Mouse (Mus musculus) fibroblast of lung, adult 2 months (primary cell): ENCODE data around the gene Impg1.
"Not testable (repeated sequence)": the region's sequence is repeated elsewhere in the genome, so short reads cannot be mapped to it uniquely, and the experiment has no call there.

ENCODE experiments used
- DNase-seq: peaks from one replicate; pipeline ENCODE4 v3.0.0-alpha.2; 2011; ENCODE audit warnings: low read depth

Impg1 gene

DNA sequence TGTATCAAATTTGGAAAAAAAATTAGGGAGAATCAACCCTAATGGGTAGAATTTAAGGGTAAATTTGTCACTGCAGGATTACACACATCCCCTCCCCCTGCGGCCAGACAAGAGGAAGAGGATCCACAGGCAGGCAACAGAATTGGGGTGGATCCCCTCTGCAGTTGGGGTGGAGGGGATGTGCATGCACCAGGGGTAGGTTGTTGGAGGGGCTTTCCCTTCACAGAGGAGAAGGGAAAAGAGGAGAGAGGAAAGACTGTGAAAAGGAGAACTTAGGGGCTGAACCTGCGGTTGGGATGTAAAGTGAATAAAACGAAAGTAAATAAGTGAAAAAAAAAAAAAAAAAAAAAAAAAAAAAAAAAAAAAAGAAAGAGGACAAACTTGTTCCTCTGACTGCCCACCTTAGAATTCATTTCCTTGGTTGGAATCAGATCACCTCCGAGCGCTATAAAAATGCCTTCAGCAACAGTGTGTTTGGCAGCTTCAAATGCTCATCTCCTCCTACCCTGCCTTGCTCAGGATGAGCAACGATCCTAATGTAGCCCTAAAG lies 120.8 kb downstream of the Impg1 start:
- no peak for DNase-seq

DNA sequence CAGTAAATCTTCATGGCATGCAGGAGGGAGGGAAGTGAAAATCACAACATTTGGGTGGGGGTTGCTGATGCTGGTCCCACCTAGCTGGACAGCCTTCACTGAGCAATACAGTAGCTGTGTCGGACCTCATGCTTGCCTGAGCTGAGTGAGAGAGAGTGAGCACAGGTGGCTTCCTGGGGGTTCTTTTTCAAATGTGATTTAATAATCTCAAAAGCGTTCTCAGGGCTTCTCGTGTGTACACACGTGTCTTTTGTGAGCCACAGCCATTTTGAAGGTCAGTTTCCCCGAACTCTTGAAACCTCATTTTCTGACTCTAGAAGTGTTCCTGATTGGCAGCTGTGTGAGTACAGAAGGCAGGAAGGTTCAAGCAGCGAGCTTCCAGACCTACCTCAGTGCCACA lies 122.8 kb downstream of the Impg1 start:
- no peak for DNase-seq

DNA sequence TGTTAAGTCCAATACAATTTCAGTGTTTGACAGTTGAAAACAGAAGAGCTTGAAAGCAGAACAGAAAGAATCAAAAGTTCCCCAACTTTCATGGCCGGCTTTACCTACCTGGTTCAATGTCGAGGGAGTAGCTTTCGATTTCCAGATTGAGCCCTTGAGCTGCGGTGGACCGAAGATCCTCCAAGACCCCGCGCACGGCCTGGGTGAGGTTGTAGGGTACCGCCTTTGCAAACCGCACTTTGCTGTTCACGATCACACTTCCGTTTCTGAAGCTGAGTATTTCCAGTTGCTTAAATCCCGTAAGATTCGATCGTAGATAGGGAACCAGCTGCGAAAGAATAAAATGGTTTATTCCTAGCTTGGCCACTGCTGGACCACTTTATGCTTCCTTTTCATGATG lies 123.5 kb downstream of the Impg1 start:
- no peak for DNase-seq

DNA sequence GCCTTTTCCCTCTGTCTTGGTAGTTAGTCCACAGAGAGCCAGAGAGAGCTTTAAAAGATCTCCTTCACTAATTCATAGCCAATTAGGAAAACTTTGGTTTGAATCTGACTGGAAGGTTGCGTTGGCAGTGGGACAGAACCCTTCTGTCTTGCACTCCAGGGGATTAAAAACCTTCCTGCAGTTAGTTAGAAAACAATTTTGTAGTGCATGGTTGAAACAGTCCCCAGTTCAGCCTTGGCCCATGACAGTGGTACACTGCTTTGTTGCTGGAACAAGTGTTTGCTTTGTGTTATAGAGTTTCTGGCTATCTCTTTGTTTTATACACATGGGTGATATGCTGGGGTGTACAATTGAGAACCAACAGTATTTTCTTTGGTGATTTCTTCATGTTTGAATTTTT lies 124.4 kb downstream of the Impg1 start:
- no peak for DNase-seq

DNA sequence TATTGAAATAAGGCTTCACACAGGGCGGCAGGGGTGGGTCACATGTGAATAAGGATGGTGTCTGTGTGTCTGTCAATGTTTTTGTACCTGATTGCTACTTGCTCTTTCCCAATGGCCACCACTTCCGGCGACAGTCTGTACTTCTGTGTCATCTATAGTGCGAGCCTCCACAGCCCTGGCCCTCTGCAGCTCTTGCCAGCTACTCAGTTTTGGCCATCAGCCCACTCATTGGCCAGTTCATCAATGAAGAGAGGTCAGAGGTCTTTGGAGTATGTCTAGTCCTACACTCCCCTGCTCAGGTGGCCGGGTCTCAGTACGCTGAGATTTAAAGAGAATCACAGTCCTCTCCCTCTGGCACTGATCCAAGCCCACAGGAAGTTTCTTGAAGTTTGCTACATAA lies 127.3 kb downstream of the Impg1 start:
- no peak for DNase-seq

DNA sequence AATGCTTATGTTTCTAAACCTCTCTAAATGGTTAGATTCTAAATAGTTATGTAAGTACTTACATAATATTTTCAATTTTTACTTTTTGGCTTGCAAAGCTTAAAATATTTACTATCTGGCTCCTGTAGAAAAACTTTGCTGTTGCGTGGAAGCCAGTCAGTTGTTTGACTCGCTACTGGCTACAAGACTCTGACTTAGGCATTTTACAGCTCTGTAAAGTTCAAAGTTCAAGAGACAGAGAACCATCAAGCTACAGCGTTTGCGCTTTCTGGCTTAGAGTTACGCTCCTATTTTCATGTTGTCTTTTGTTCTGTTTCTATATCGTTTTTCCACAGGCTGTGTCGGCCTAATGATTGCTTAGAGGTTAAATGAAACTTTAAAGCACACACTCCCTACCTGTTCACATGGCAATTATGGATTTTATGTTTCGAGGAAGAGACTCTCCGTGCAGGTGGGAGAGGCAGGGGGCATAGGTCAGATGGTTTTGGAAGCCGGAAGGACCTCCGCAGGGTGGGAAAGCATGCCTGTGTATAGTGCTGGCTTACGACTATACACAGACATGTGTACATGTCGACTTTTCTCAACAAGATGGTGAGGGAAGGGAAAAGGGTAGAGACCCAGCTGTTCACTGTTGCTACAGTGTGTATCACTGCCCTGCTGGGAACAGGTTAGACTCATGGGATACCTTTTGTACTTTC lies 129.5 kb downstream of the Impg1 start:
- no peak for DNase-seq

DNA sequence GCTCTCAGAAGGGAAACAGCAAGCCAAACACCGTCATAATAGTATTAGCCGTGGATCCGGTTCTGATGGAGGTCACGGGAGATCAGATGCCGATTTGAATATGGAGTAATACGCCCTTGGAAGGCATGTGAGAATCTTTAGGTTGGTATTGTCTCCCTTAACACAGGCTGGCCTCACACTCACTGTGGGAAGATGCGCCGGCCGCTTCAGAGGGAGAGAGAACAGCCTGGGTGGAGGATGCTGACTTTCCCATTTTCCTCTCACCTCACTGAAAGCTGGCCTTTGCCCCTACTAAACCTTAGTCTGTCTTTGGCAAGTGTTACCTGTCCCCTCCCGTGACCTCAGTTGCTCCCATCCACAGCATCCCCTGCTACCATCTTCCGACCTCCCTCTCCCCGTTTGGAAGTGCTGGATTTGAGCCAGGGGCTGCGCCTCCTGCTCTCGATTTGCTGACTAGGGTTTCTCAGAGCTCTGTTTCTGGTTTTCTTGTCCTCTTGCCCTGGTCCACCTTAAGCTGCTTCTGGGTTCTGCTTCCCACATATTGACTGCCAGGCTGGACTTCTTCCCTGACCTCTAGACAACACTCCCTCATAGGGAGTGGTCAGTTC lies 131.2 kb downstream of the Impg1 start:
- no peak for DNase-seq

DNA sequence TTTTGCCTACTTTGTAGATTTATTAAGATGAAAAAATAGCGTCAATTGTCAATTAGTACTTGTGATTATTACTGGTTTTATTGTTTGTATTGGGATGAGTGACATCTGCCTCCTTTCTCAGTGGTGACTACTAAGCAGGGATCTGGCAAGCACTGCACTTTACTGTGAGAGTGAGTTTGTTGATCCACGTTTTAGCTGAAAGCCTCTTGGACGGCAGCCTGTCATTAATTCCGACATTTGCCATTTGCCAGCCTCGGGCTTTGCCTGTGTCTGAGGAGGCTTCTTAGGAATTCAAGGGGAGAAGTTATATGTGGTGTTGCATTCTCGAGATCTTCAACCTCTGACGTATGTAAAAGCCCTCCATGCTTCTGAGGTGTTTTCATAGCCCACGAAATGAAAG lies 131.8 kb downstream of the Impg1 start:
- no peak for DNase-seq

DNA sequence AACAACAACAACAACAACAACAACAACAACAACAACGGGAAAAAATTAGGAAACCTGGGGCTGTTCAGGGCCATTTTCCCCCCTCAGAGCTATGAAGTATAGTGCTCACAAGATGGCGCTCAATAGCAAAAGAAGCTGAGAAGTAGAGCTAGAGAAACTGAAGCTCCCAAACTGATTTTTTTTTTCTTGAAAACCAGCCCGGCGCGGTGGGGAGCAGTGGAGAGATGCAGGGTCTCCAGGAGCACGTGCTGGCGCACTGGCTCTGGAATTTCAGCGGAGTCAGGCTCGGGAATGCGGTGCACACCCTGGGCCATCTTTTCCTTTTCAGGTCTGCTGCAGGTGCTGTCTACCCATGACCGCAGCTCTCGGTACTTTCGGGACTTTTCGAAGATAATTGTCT lies 133.1 kb downstream of the Impg1 start:
- peak; percentile 18 for DNase-seq

DNA sequence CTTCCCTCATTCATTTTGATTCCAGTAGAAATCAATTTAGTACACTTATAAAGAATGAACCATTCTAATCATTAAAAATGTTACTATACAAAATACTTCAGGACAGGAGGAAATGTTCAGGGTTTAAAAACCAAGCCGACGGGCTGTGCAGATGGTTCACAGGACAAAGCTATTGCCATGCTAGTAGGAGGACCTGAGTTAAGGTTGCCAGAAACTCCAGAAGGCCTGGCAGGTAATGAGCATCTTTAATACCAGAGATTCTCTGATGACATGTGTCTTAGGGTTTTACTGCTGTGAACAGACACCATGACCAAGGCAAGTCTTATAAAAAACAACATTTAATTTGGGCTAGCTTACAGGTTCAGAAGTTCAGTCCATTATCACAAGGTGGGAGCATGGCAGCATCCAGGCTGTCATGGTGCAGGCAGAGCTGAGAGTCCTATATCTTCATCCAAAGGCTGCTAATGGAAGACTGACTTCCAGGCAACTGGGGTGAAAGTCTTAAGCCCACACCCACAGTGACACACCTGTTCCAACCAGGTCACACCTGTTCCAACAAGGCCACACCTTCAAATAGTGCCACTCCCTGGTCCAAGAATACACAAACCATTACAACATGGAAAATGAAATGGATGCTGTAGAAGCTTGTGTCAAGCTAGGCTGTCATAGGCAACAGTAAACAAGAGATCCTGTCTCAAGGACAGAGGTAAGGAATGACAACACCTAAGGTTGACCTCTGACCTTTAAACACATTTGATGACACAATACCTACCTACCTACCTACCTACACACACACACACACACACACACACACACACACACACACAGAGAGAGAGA lies 144.0 kb downstream of the Impg1 start:
- not testable (repeated sequence) for DNase-seq

DNA sequence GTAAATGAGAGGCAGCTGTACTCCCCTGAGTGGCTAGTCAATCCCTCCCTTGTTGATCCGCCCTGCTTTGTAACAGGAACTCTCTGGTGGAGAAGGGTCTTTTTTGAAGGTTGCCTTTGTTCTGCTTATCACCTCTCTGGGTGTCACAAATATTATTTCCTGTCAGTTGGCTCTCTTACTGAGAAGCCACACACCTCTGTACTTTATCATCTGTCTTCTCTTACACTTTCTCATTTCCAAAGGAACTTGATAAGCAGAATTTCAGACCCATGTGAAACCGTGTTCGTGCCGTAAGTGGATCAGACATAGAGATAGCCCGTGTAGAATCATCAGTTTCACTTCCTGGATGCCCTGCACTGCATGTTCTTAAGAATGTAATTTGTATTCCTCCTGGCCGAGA lies 147.3 kb downstream of the Impg1 start:
- no peak for DNase-seq

DNA sequence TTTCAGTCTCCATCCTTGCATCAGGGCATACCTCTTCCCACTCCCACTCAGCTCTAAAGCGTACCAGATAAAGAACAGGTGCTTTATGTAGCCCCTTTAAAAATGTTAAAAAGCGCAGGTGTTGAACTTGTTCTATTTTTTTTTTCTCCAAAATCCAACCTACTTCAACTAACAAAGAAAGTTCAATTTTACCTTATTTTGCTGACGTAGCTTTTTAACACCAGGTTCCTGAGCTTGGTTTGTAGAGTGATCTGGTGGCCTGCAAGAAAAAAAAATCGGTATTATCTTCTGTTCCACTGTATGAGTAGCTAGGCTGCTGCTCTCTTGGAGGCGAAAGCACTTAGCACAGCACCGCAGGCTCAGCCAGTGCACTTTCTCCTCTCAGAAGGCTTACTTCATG lies 149.4 kb downstream of the Impg1 start:
- DNase-seq, result no peak

DNA sequence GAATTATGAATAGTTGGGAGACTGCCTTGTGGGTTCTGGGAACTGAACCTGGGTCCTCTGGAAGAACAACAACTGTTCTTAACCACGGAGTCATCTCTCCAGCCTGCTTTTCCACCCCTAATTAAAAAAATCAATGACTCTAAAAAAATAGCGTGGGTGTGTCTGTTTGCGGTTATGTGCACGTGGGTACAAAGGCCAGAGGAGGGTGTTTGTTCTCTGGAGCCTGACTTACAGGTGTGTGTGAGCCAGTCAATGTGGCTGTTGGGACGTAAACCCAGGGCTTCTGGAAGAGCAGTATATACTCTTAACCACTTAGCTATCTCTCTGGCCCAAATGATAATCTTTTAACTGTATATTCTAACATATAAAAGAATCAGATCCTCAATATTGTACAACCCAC lies 151.7 kb downstream of the Impg1 start:
- no peak for DNase-seq

DNA sequence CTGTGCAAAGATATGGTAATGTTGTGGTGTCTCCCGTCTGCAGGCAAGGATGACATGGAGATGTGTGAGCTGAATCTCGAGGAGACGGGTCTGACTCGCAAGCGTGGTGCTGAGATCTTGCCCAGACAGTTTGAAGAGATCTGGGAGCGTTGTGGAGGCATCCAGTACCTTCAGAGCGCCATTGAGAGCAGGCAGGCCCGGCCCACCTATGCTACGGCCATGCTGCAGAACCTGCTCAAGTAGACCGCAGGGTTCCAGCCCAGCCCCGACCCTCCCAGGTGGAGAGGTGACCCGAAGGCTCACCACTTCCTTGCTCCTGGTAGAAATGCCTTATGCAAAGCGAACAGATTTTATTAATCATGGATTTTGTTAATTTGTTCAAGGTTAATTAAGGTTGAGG lies 157.7 kb downstream of the Impg1 start:
- no peak for DNase-seq

DNA sequence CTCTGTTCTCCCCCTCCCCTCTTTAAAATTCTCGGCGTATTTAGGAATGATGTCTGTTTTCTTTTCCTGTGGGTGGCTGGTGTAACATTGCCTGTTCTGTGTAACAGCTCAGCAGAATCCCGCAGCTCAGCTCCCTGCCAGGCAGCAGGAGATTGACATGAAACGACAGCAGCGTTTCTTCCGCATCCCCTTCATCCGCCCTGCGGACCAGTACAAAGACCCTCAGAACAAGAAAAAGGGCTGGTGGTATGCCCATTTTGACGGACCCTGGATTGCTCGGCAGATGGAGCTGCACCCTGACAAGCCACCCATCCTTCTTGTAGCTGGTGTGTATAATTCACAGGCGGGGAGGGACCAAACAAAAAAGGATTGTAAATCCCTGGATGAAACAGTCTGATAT lies 158.4 kb downstream of the Impg1 start:
- no peak for DNase-seq

DNA sequence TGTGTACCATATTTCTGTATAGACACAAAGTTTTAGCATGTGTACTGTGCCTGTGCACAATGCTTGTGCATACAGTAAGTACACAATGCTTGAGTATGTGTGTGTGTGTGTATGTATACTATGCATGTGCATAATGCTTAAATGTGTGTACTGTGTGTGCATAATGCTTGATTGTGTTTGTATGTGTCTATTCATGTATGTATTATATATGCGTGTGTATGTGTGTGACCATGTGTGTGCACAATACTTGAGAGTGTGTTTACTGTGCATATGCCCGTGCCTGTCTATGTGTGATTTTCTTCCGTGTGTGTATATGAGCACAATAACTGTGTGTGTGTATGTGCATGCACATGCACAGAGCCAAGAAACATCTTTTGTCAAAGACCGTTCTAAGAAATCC lies 158.9 kb downstream of the Impg1 start:
- no peak for DNase-seq

DNA sequence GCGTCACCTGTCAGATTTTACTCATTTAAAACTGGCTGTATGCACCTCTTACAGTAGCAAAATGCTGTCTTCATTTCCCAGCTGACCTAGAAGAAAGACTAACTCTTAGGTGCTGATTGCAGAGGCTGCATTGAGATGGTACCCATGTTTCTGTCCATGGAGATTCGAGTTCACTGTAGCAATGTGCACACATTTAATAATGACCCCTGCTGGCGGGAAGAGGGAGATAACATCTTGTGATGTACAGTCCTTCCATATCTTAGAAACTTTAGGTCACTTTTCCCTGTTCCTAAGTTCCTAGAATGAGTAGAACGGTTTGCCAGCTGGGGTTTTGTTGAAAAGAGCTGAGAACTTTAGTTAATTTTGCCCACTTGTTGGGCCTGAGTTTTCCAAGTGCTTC lies 161.8 kb downstream of the Impg1 start:
- no peak for DNase-seq

DNA sequence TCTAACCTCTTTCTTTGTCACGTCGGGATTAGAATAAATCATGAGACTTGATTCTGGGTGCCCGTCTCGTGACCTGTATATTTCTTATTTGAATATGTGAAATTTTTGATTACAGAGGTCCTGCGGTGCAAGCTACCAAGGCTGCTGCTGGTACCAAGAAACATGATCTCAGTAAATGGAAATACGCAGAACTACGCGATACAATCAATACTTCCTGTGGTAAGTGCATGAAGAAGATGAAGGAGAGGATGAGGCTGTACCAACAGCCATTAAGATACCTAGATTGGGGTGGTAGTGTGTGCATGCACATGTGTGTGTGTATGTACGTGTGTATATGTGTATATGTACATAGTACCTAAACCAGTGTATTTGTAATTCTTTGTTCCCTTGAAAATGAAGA lies 166.2 kb downstream of the Impg1 start:
- DNase-seq, result no peak

DNA sequence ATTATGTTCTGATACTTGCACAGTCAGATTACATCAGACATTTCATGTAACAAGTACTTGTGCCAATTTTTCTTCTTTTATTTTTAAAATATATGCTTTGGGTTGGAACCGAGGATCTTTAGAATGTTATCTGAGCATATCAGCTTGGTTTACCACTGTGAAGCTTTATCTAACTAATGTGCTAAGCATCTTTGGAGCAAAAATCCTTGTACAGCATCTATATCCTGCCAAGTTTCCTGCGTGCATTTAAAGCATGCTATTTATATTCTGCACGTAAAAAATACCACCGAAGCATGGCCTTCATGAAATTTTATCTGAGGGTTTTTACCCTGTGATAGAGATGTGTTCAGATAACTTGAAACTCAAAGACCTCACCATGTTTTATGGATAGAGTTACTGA lies 169.2 kb downstream of the Impg1 start:
- DNase-seq, result no peak

DNA sequence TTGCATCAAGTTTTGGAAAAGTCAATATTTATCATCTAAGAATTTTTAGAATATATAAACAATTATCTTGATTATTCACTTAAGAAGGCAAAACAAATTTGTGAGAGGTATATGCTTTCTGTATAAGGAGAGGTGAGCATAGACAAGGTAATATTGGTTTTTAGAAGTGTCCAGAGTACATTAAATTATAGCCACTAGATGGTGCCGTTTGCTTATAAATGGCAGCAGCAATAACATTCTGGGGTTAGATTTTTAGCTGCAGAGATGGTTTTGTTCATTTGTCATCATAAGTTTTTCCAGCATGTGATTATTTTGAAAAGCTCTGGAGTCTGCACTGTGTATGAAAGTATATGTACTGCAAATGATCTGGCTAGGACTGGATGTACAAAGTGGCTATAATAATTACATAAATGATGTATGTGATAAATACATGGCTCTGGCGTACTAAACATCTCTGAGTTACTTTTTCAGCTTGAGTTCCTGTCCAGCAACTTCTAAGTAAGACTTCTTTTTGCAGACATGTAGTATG lies 172.2 kb downstream of the Impg1 start:
- DNase-seq, result peak; percentile 11

DNA sequence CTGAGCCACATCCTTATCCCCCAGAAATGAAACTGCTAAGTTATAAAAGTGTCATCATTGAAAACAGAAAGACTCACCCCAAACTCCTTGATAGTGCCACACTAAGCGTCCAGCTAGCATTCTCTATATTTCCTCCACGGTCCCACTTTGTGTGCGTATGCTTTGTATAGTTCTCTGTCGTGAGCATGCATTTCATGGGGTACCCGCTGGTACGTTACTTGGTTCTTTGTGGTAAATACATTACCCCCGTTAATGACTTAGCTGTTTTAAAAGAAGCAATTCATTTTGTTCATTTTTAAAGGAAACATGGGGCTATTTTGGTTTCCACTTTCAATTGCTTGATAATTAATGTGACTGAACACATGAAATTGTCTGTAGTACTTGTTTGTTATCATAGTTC lies 178.4 kb downstream of the Impg1 start:
- DNase-seq, result no peak

DNA sequence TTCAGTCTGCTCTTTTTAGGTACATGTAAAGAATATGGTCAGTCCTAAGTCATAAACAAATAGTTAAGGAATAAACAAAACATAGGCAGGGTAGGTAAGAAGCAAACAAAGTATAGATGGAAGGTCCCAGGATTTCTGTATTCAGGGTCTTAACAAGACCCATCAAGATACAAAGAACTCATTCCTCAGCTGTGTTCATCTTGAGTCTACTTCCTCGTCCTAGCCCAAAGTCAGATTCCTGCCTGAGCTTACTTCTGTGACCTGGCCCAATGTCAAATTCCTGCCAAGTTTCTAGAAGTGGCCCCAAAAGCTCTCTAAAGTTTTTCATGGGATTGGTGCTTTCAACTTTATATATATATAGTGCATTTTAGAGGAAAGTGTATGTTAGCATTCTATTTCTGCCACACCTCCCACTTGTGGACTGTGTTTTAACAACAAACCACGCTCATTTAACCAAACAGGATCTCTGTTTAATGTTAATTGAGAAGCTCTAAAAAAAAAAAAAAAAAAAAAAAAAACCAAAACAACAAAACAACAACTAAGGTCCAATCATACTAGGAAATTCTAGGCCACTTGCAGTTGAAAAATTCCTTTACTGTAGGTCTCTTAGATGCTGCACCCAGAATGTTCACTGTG lies 180.6 kb downstream of the Impg1 start:
- DNase-seq, result no peak
